Mouse (Mus musculus): Measurements from ENCODE around the gene Scfd2. TPM values are rescaled to one million over a fixed set of nuclear protein-coding genes. Genes with fewer than 3 reads are reported as not detected.

Scfd2 gene
- polyA plus RNA-seq, 1 experiment from 2014 or later = 20.1 TPM

- Histone ChIP-seq H3K4me2 (ENCODE audit: low read length) (no peak overlapping the region), H3K27ac (ENCODE audit: low read depth, low read length) (no peak overlapping the region), H3K9me3 (ENCODE audit: control insufficient read depth, low read length) (no peaks in the 10 kb centered on the region), H3K4me1 (ENCODE audit: control insufficient read depth, insufficient read depth, low read depth, low read length) (peaks cover 2% of the 10 kb centered on the region; the same call in 1 of the 2 replicates), H3K9ac (ENCODE audit: low read depth, low read length) (no peak overlapping the region), H3K36me3 (ENCODE audit: control insufficient read depth, insufficient read depth, low read length) (no peaks in the 10 kb centered on the region), H3K4me3 (ENCODE audit: low read length) (no peak overlapping the region), H3K27me3 (replicated peaks; ENCODE audit: control insufficient read depth, insufficient read depth, low read length) (no peaks in the 10 kb centered on the region)
- WGBS = 81% methylated on average over 7 of the region's 7 CpGs
- ATAC-seq = no peak
Observed at GRCm38 (mm10) chr5:74253724-74254328, 277.7 kb downstream of the Scfd2 start.

- no peaks in the 10 kb centered on the region for H3K9me3 ChIP-seq (ENCODE audit: control insufficient read depth, low read length)
- H3K4me3 ChIP-seq (ENCODE audit: low read length) = no peak overlapping the region
- peaks cover 2% of the 10 kb centered on the region; the same call in 1 of the 2 replicates for H3K4me1 ChIP-seq (ENCODE audit: control insufficient read depth, insufficient read depth, low read depth, low read length)
- no peaks in the 10 kb centered on the region for H3K36me3 ChIP-seq (ENCODE audit: control insufficient read depth, insufficient read depth, low read length)
- H3K27ac ChIP-seq (ENCODE audit: low read depth, low read length) = no peak overlapping the region
- ATAC-seq = peak; percentile 53
- no peaks in the 10 kb centered on the region for H3K27me3 ChIP-seq (replicated peaks; ENCODE audit: control insufficient read depth, insufficient read depth, low read length)
- 76% methylated on average over 6 of the region's 6 CpGs for WGBS
- H3K4me2 ChIP-seq (ENCODE audit: low read length) = no peak overlapping the region
- H3K9ac ChIP-seq (ENCODE audit: low read depth, low read length) = no peak overlapping the region
Observed at GRCm38 (mm10) chr5:74252672-74253286, 278.8 kb downstream of the Scfd2 start.

GRCm38 (mm10) chr5:74250947-74251346 is 280.6 kb downstream of the Scfd2 start:
- H3K9me3 ChIP-seq (ENCODE audit: control insufficient read depth, low read length) = no peaks in the 10 kb centered on the region
- 93% methylated on average over 2 of the region's 2 CpGs for WGBS
- no peak overlapping the region for H3K4me2 ChIP-seq (ENCODE audit: low read length)
- H3K36me3 ChIP-seq (ENCODE audit: control insufficient read depth, insufficient read depth, low read length) = no peaks in the 10 kb centered on the region
- no peak overlapping the region for H3K27ac ChIP-seq (ENCODE audit: low read depth, low read length)
- H3K4me3 ChIP-seq (ENCODE audit: low read length) = no peak overlapping the region
- peaks cover 2% of the 10 kb centered on the region for H3K4me1 ChIP-seq (ENCODE audit: control insufficient read depth, insufficient read depth, low read depth, low read length)
- no peaks in the 10 kb centered on the region for H3K27me3 ChIP-seq (replicated peaks; ENCODE audit: control insufficient read depth, insufficient read depth, low read length)
- no peak for ATAC-seq
- H3K9ac ChIP-seq (ENCODE audit: low read depth, low read length) = no peak overlapping the region

GRCm38 (mm10) chr5:74250308-74250707 is 281.3 kb downstream of the Scfd2 start:
- no peak overlapping the region for H3K9ac ChIP-seq (ENCODE audit: low read depth, low read length)
- no peaks in the 10 kb centered on the region for H3K27me3 ChIP-seq (replicated peaks; ENCODE audit: control insufficient read depth, insufficient read depth, low read length)
- no peak overlapping the region for H3K27ac ChIP-seq (ENCODE audit: low read depth, low read length)
- H3K4me3 ChIP-seq (ENCODE audit: low read length) = no peak overlapping the region
- no peaks in the 10 kb centered on the region for H3K36me3 ChIP-seq (ENCODE audit: control insufficient read depth, insufficient read depth, low read length)
- H3K4me2 ChIP-seq (ENCODE audit: low read length) = no peak overlapping the region
- H3K4me1 ChIP-seq (ENCODE audit: control insufficient read depth, insufficient read depth, low read depth, low read length) = peaks cover 2% of the 10 kb centered on the region
- ATAC-seq = no peak
- no peaks in the 10 kb centered on the region for H3K9me3 ChIP-seq (ENCODE audit: control insufficient read depth, low read length)
- WGBS = 68% methylated on average over 7 of the region's 7 CpGs

- Histone ChIP-seq H3K4me1 (ENCODE audit: control insufficient read depth, insufficient read depth, low read depth, low read length) (no peaks in the 10 kb centered on the region; the same call in 1 of the 2 replicates), H3K27ac (ENCODE audit: low read depth, low read length) (no peak overlapping the region), H3K4me2 (ENCODE audit: low read length) (no peak overlapping the region), H3K36me3 (ENCODE audit: control insufficient read depth, insufficient read depth, low read length) (no peaks in the 10 kb centered on the region), H3K27me3 (replicated peaks; ENCODE audit: control insufficient read depth, insufficient read depth, low read length) (no peaks in the 10 kb centered on the region), H3K9ac (ENCODE audit: low read depth, low read length) (no peak overlapping the region), H3K9me3 (ENCODE audit: control insufficient read depth, low read length) (no peaks in the 10 kb centered on the region), H3K4me3 (ENCODE audit: low read length) (no peak overlapping the region)
- WGBS = 75% methylated on average over 3 of the region's 3 CpGs
- no peak for ATAC-seq
Observed at GRCm38 (mm10) chr5:74249794-74250193, 281.8 kb downstream of the Scfd2 start.

- 76% methylated on average over 3 of the region's 3 CpGs for WGBS
- no peak overlapping the region for H3K27ac ChIP-seq (ENCODE audit: low read depth, low read length)
- no peaks in the 10 kb centered on the region for H3K9me3 ChIP-seq (ENCODE audit: control insufficient read depth, low read length)
- no peak overlapping the region for H3K4me3 ChIP-seq (ENCODE audit: low read length)
- H3K27me3 ChIP-seq (replicated peaks; ENCODE audit: control insufficient read depth, insufficient read depth, low read length) = no peaks in the 10 kb centered on the region
- H3K4me2 ChIP-seq (ENCODE audit: low read length) = no peak overlapping the region
- no peak overlapping the region for H3K9ac ChIP-seq (ENCODE audit: low read depth, low read length)
- H3K4me1 ChIP-seq (ENCODE audit: control insufficient read depth, insufficient read depth, low read depth, low read length) = no peaks in the 10 kb centered on the region; the same call in 1 of the 2 replicates
- H3K36me3 ChIP-seq (ENCODE audit: control insufficient read depth, insufficient read depth, low read length) = no peaks in the 10 kb centered on the region
- 0 out of 2 replicates have a peak, but pooled peaks have one; percentile 6 for ATAC-seq
Observed at GRCm38 (mm10) chr5:74246971-74247370, 284.6 kb downstream of the Scfd2 start.

- Histone ChIP-seq H3K9me3 (ENCODE audit: control insufficient read depth, low read length) (no peaks in the 10 kb centered on the region), H3K4me3 (ENCODE audit: low read length) (no peak overlapping the region), H3K4me2 (ENCODE audit: low read length) (no peak overlapping the region), H3K4me1 (ENCODE audit: control insufficient read depth, insufficient read depth, low read depth, low read length) (no peaks in the 10 kb centered on the region; the same call in 1 of the 2 replicates), H3K9ac (ENCODE audit: low read depth, low read length) (no peak overlapping the region), H3K36me3 (ENCODE audit: control insufficient read depth, insufficient read depth, low read length) (no peaks in the 10 kb centered on the region), H3K27ac (ENCODE audit: low read depth, low read length) (no peak overlapping the region), H3K27me3 (replicated peaks; ENCODE audit: control insufficient read depth, insufficient read depth, low read length) (no peaks in the 10 kb centered on the region)
- peak; percentile 34; the same call in 1 of the 2 replicates for ATAC-seq
- WGBS = 52% methylated on average over 4 of the region's 4 CpGs
Observed at GRCm38 (mm10) chr5:74246453-74246852, 285.1 kb downstream of the Scfd2 start.

- 85% methylated on average over 8 of the region's 8 CpGs for WGBS
- ATAC-seq = no peak
- no peaks in the 10 kb centered on the region; the same call in 1 of the 2 replicates for H3K4me1 ChIP-seq (ENCODE audit: control insufficient read depth, insufficient read depth, low read depth, low read length)
Observed at GRCm38 (mm10) chr5:74245641-74246145, 285.9 kb downstream of the Scfd2 start.

GRCm38 (mm10) chr5:74244406-74245019 is 287.0 kb downstream of the Scfd2 start:
- Histone ChIP-seq H3K36me3 (ENCODE audit: control insufficient read depth, insufficient read depth, low read length) (no peaks in the 10 kb centered on the region), H3K27me3 (replicated peaks; ENCODE audit: control insufficient read depth, insufficient read depth, low read length) (no peaks in the 10 kb centered on the region), H3K4me1 (ENCODE audit: control insufficient read depth, insufficient read depth, low read depth, low read length) (no peaks in the 10 kb centered on the region; the same call in 1 of the 2 replicates), H3K9ac (ENCODE audit: low read depth, low read length) (no peak overlapping the region), H3K4me3 (ENCODE audit: low read length) (no peak overlapping the region), H3K27ac (ENCODE audit: low read depth, low read length) (no peak overlapping the region), H3K4me2 (ENCODE audit: low read length) (no peak overlapping the region), H3K9me3 (ENCODE audit: control insufficient read depth, low read length) (no peaks in the 10 kb centered on the region)
- ATAC-seq = peak; percentile 34; the same call in 1 of the 2 replicates
- 81% methylated on average over 14 of the region's 14 CpGs for WGBS

More at GRCm38 (mm10) chr5:74245641-74246145, 285.9 kb downstream of the Scfd2 start:
- no peaks in the 10 kb centered on the region for H3K36me3 ChIP-seq (ENCODE audit: control insufficient read depth, insufficient read depth, low read length)
- no peak overlapping the region for H3K27ac ChIP-seq (ENCODE audit: low read depth, low read length)
- no peak overlapping the region for H3K4me2 ChIP-seq (ENCODE audit: low read length)
- H3K9me3 ChIP-seq (ENCODE audit: control insufficient read depth, low read length) = no peaks in the 10 kb centered on the region
- no peak overlapping the region for H3K4me3 ChIP-seq (ENCODE audit: low read length)
- H3K27me3 ChIP-seq (replicated peaks; ENCODE audit: control insufficient read depth, insufficient read depth, low read length) = no peaks in the 10 kb centered on the region
- no peak overlapping the region for H3K9ac ChIP-seq (ENCODE audit: low read depth, low read length)
